Mouse (Mus musculus) bone marrow macrophage, adult 2 months (primary cell): ENCODE measurements around the gene Mrpl20. TPM values are rescaled to one million over a fixed set of nuclear protein-coding genes. Genes with fewer than 3 reads are reported as not detected.

ENCODE experiments used
- H3K27ac ChIP-seq: 2 replicates; pipeline ENCODE4 v1.5.1; 2012; ENCODE audit warnings: low read depth, low read length; ENCODE audit not compliant: insufficient read depth
- H3K4me1 ChIP-seq: 2 replicates; pipeline ENCODE4 v1.6.1; 2012; ENCODE audit warnings: low read length; ENCODE audit not compliant: control insufficient read depth, insufficient read depth
- H3K4me3 ChIP-seq: 2 replicates; pipeline ENCODE4 v1.5.1; 2012; ENCODE audit warnings: mild to moderate bottlenecking, low read length, moderate library complexity; ENCODE audit not compliant: insufficient read depth
- CTCF ChIP-seq: IDR thresholded peaks from 2 replicates; pipeline ENCODE4 v1.5.1; 2012; ENCODE audit warnings: low read depth, mild to moderate bottlenecking, low read length, moderate library complexity
- POLR2A ChIP-seq: IDR thresholded peaks from 2 replicates; pipeline ENCODE4 v1.6.1; 2012; ENCODE audit warnings: mild to moderate bottlenecking, low read depth, low read length, borderline replicate concordance
- polyA plus RNA-seq: library from polyadenylated mRNA; stranded (reverse); fragments of >200 nt; gene quantifications from 2 replicates; pipeline ENCODE4 v1.2.4, GENCODE M21; 2012; ENCODE audit not compliant: missing spikeins, insufficient read depth, insufficient read length

The Mrpl20 gene
- polyA plus RNA-seq, 1 experiment = 81.6 TPM

GRCm38 (mm10) chr4:155840076-155841002, 37.7 kb downstream of the Mrpl20 start:
- no peak overlapping the region for H3K27ac ChIP-seq
- no peak for TF ChIP-seq POLR2A
- TF ChIP-seq CTCF = no peak
- H3K4me1 ChIP-seq = peaks cover 17% of the 10 kb centered on the region
- peak overlapping the region; percentile 60 for H3K4me3 ChIP-seq

GRCm38 (mm10) chr4:155841003-155841454, 38.4 kb downstream of the Mrpl20 start:
- H3K27ac ChIP-seq = no peak overlapping the region
- H3K4me3 ChIP-seq = peak overlapping the region; percentile 60
- peaks cover 17% of the 10 kb centered on the region for H3K4me1 ChIP-seq
- TF ChIP-seq POLR2A (no peak), CTCF (no peak)

GRCm38 (mm10) chr4:155841651-155842270, 39.1 kb downstream of the Mrpl20 start:
- H3K4me3 ChIP-seq = no peak overlapping the region
- peaks cover 21% of the 10 kb centered on the region for H3K4me1 ChIP-seq
- TF ChIP-seq CTCF (no peak), POLR2A (no peak)
- H3K27ac ChIP-seq = no peak overlapping the region

DNA sequence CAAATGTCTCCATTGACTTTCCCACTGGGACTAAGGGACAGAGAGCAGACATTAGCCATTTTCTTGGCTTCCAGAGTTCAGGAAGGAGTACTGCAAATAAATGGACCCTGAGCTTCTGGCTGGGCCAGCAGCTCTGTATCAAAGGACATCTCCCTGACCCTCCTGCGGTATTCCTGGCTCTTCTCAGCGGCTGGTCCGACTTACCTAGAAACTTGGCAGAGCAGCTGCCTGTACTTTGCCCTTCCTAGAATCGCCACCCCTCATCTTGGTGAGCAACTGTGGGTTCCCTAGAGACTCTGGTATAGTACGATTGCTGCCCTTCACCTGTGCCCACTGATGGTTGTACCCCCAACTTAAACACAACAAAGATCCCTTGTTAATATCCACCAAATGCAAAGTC, 40.6 kb downstream of the Mrpl20 start:
- Histone ChIP-seq H3K4me1 (peaks cover 15% of the 10 kb centered on the region), H3K27ac (no peak overlapping the region), H3K4me3 (no peak overlapping the region)
- TF ChIP-seq POLR2A (no peak), CTCF (no peak)

- Histone ChIP-seq H3K4me3 (peak within 1 kb of the TSS; percentile 99), H3K27ac (no peak within 1 kb of the TSS), H3K4me1 (peaks cover 31% of the 10 kb centered on the region)
- no peak for TF ChIP-seq CTCF
- no peak for TF ChIP-seq POLR2A
Measured at GRCm38 (mm10) chr4:155846871-155847578, 44.3 kb downstream of the Mrpl20 start, which contains the start of gene Dvl1. Dvl1 (plus strand) TSS chr4:155847402.

DNA sequence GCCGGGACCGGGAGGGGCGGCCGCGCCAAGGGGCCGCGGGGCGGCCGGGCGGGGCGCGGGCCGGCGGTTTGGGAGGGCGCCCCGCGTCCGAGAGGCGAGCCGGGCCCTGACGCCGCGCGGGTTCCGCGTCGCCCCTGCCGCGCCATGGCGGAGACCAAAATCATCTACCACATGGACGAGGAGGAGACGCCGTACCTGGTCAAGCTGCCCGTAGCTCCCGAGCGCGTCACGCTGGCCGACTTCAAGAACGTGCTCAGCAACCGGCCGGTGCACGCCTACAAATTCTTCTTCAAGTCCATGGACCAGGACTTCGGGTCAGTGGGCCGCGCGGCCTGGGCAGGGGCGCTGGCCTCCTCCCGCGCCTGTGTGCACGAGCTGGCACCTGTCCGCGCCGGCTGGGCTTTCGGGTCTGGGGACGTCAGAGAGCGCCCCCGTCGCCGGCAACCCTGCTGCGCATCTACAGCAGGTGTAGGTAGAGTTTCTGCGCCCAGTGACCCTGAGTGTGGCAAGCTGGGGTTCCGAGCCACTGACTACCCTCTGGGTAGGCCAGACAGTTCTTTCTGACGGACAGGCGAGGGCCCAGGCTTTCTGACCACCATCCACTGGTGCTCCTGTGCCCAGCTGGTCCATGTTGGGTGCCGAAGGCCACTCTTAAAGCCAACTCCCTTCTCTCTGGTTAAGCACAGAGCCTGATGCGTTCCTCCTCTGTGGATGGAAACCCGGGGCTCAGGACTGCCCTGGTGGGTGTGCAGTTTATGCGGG, 45.1 kb downstream of the Mrpl20 start:
- H3K4me1 ChIP-seq = peaks cover 38% of the 10 kb centered on the region
- H3K27ac ChIP-seq = no peak overlapping the region
- peak overlapping the region; percentile 99 for H3K4me3 ChIP-seq
- TF ChIP-seq CTCF (no peak), POLR2A (no peak)

- no peak overlapping the region for H3K27ac ChIP-seq
- TF ChIP-seq POLR2A (no peak), CTCF (no peak)
- H3K4me3 ChIP-seq = peak overlapping the region; percentile 99
- H3K4me1 ChIP-seq = peaks cover 43% of the 10 kb centered on the region
Measured at GRCm38 (mm10) chr4:155848434-155849095, 45.9 kb downstream of the Mrpl20 start.

GRCm38 (mm10) chr4:155849391-155849790, 46.7 kb downstream of the Mrpl20 start:
- no peak for TF ChIP-seq CTCF
- TF ChIP-seq POLR2A = no peak
- Histone ChIP-seq H3K4me1 (peaks cover 43% of the 10 kb centered on the region), H3K4me3 (no peak overlapping the region), H3K27ac (no peak overlapping the region)

GRCm38 (mm10) chr4:155849792-155850451, 47.2 kb downstream of the Mrpl20 start:
- H3K27ac ChIP-seq = no peak overlapping the region
- H3K4me1 ChIP-seq = peaks cover 43% of the 10 kb centered on the region
- no peak overlapping the region for H3K4me3 ChIP-seq
- TF ChIP-seq CTCF = no peak
- no peak for TF ChIP-seq POLR2A
